Mouse (Mus musculus) heart, embryonic 13.5 days (tissue): ENCODE results near the gene Map2. TPM values are rescaled to one million over a fixed set of nuclear protein-coding genes. Genes with fewer than 3 reads are reported as not detected.

ENCODE experiments used
- ATAC-seq: fragments of 200-750 bp; cut with Nextera tagmentation; 2 replicates; pipeline ENCODE4 v1.8.0; 2017; ENCODE audit warnings: moderate TSS enrichment; ENCODE audit not compliant: insufficient number of reproducible peaks, low FRiP score, low TSS enrichment; ENCODE audit errors: extremely low read depth
- H3K27ac ChIP-seq: fragments of 300-500 bp; sonication (generic); replicated peaks from 2 replicates; pipeline ENCODE4 v1.5.1; 2015; ENCODE audit warnings: moderate library complexity, mild to moderate bottlenecking, inconsistent platforms
- H3K27me3 ChIP-seq: fragments of 300-500 bp; sonication (generic); replicated peaks from 2 replicates; pipeline ENCODE4 v1.6.1; 2015; ENCODE audit warnings: mild to moderate bottlenecking, inconsistent platforms
- H3K36me3 ChIP-seq: fragments of 300-500 bp; sonication (generic); 2 replicates; pipeline ENCODE4 v1.6.1; 2015; ENCODE audit warnings: mild to moderate bottlenecking, inconsistent platforms
- H3K4me1 ChIP-seq: fragments of 300-500 bp; sonication (generic); 2 replicates; pipeline ENCODE4 v1.6.1; 2015; ENCODE audit warnings: inconsistent platforms
- H3K4me2 ChIP-seq: fragments of 300-500 bp; sonication (generic); 2 replicates; pipeline ENCODE4 v1.6.1; 2015; ENCODE audit warnings: inconsistent platforms, mild to moderate bottlenecking, moderate library complexity
- H3K4me3 ChIP-seq: fragments of 300-500 bp; sonication (generic); 2 replicates; pipeline ENCODE4 v1.5.1; 2015; ENCODE audit warnings: moderate library complexity, mild to moderate bottlenecking, inconsistent platforms
- H3K9ac ChIP-seq: fragments of 300-500 bp; sonication (generic); 2 replicates; pipeline ENCODE4 v1.6.1; 2015; ENCODE audit warnings: inconsistent platforms, mild to moderate bottlenecking, moderate library complexity
- H3K9me3 ChIP-seq: fragments of 300-500 bp; sonication (generic); 2 replicates; pipeline ENCODE4 v1.6.1; 2016; ENCODE audit warnings: inconsistent platforms
- WGBS: fragments of 180-500 bp; shearing (Covaris S2); methylation state at CpG from one replicate; pipeline ENCODE4 v1.1.7; 2015; ENCODE audit warnings: mixed read lengths; 5-methylcytosine and 5-hydroxymethylcytosine counted together
- polyA plus RNA-seq: library from polyadenylated mRNA; unstranded; fragments of >200 nt; fragmentation: Nextera tagmentation; extraction: Ambion mirVana; gene quantifications from 2 replicates; pipeline ENCODE4 v1.2.1, GENCODE M21; 2015

Gene Map2
- polyA plus RNA-seq, 1 experiment from 2014 or later = 2.7 TPM

DNA sequence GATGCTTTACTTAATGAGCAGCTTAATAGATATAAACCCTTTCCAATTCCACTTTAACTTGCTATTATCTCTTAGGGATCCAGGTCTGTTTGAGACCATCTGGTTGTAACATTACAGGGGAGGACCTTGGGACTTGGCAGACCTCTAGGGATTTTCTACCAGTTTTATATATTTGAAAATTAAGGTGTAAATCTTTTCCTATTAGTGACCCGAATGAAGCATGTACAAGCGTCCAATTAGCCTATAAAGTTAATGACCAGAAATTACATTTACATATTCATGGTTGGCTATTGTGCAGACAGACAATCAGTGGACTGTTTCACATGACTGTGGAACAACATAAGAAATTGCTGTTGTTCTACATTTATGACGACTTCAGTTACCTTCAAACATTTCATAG lies 88.1 kb downstream of the Map2 start:
- Histone ChIP-seq H3K36me3 (no peaks in the 10 kb centered on the region), H3K4me3 (no peak overlapping the region), H3K4me1 (no peaks in the 10 kb centered on the region), H3K4me2 (no peak overlapping the region), H3K27me3 (no peaks in the 10 kb centered on the region), H3K9ac (no peak overlapping the region), H3K9me3 (no peaks in the 10 kb centered on the region), H3K27ac (no peak overlapping the region)
- 70% methylated on average over 3 of the region's 3 CpGs for WGBS
- no peak for ATAC-seq

DNA sequence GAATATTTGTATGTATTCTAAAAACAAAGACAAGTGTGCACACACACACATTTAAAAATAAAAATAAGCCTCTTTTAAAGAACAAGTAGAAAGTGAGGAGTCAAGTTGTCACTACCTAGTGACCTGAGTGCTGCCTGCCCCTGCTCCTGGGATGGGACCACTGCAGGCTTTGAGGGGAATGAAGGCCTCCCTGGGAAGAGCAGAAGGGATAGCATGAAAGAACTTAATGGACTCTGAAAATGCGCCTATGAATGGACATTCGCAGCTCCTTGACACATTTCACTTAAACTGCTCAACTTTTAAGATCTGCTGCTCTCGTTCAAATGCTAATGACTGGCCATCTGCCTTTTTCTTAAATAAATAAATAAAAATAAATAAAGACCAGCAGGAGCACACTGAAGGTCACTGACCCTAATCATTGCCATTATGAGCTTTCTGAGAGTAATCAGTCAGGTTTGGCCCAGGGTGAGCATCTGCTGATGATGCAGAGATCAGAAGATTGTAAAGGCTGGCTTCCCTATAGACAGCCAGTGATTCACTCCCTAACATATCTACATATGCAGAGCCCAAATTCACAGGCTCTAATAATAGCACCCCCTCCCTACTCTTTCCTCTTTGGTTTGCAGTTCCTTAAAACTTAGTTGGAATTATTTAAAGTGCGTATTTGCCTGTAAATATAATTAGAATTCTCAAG lies 91.3 kb downstream of the Map2 start:
- Histone ChIP-seq H3K27me3 (no peaks in the 10 kb centered on the region), H3K4me3 (no peak overlapping the region), H3K9ac (no peak overlapping the region), H3K9me3 (no peaks in the 10 kb centered on the region), H3K36me3 (no peaks in the 10 kb centered on the region), H3K4me2 (no peak overlapping the region), H3K4me1 (no peaks in the 10 kb centered on the region), H3K27ac (no peak overlapping the region)
- WGBS = 47% methylated on average over 4 of the region's 4 CpGs
- ATAC-seq = no peak

DNA sequence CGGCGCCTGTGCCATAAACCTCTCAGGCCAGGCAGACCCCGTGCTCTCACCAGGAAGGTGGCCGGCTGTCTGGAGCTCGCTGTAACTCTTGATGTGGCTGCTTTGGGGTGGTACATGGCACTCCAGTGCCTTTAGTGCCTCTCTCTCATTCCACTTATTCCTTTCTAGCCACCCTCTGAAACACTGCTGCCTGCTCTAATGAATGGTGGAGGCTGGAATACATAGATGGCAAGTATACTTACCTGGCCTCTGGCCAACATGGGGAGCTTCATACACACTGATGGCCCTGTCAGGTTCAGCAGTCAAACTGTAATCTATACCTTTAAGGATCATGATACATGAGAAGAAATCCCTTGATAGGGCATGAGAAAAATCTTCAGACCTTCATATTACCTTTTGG lies 102.6 kb downstream of the Map2 start:
- H3K27me3 ChIP-seq = no peaks in the 10 kb centered on the region
- no peaks in the 10 kb centered on the region for H3K9me3 ChIP-seq
- H3K4me1 ChIP-seq = no peaks in the 10 kb centered on the region
- H3K4me3 ChIP-seq = no peak overlapping the region
- H3K4me2 ChIP-seq = 0 out of 2 replicates have a peak overlapping the region, but pooled peaks have one; percentile 18
- ATAC-seq = no peak
- no peak overlapping the region for H3K9ac ChIP-seq
- H3K27ac ChIP-seq = no peak overlapping the region
- H3K36me3 ChIP-seq = no peaks in the 10 kb centered on the region
- WGBS = 72% methylated on average over 5 of the region's 5 CpGs

DNA sequence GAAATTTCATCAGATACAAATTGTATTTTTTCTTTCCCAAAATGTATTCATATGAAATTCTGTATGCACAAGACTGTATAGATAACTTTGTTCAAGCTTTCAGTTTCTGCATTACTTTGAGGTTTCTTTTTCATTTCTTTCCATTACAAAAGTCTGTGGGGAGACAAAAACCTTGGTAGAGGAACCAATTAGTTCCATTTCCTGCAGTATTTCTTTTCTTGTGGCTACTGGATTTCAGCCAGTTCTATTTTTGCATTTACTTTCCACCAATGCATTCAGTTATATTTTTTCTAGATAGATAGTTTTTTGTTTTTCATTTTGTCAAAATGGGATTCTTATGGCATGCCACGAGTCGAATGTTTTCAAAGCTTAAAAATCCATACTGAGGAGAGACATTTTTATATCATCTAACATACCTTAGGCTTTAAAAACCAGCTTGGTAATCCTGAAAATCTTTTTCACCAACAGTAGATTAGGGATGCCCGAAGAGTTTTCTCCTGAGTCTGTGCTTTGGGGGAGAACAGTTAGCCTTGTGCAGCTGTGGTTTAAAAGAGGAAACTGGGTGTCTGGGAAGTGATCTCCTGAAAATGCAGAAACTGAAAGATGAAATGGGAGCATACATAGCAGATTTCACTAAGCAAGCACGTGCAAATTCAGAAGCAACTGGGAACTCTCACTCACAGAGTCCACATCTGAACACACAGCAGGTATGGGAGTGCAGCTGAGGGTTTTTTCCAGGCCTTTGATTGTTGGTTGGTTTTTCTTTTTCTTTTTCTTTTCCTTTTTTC lies 104.3 kb downstream of the Map2 start:
- H3K36me3 ChIP-seq = no peaks in the 10 kb centered on the region
- no peak overlapping the region for H3K4me2 ChIP-seq
- no peak for ATAC-seq
- no peaks in the 10 kb centered on the region for H3K4me1 ChIP-seq
- WGBS = 63% methylated on average over 4 of the region's 4 CpGs
- H3K9ac ChIP-seq = no peak overlapping the region
- H3K27ac ChIP-seq = no peak overlapping the region
- H3K9me3 ChIP-seq = no peaks in the 10 kb centered on the region
- no peak overlapping the region for H3K4me3 ChIP-seq
- H3K27me3 ChIP-seq = no peaks in the 10 kb centered on the region

DNA sequence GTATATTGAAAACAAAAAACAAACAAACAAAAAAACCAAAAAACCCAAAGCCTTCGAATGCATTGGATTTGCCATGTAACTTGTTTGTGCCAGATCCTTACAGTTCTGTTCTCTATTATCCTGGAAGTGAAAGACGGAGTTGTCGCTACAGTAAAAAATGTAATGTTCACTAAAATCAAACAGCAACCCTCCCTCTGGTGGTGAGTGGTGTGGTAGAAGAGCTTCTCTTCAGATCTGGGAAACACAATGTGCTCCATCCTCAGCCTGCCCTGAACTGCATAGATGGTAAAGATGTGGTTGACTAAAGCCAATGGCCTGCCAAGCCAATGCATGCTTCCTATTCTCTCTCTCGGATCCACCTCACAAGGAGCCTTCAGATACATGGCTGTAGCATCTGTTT lies 105.1 kb downstream of the Map2 start:
- WGBS = 73% methylated on average over 4 of the region's 4 CpGs
- Histone ChIP-seq H3K4me2 (no peak overlapping the region), H3K4me3 (no peak overlapping the region), H3K36me3 (no peaks in the 10 kb centered on the region), H3K27ac (no peak overlapping the region), H3K4me1 (no peaks in the 10 kb centered on the region), H3K9ac (no peak overlapping the region), H3K27me3 (no peaks in the 10 kb centered on the region), H3K9me3 (no peaks in the 10 kb centered on the region)
- ATAC-seq = no peak

DNA sequence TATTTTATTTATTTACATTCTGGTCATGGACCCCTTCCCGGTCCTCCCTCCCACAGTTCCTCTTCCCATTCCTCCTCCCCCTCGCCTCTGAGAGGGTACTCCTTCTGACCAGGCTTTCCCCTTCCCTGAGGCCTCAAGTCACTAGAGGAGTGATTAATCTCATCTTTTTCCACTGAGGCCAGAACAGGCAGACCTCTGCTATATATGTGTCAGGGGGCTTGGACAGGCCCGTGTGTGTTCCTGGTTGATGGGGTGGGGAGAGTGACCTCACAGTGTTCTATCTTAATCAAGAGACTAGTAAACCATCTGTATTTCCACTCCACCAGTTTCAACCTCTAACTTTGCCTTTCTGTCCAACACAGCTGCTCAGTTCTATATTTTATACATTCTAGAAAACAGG lies 107.4 kb downstream of the Map2 start:
- Histone ChIP-seq H3K4me3 (no peak overlapping the region), H3K9me3 (no peaks in the 10 kb centered on the region), H3K27me3 (no peaks in the 10 kb centered on the region), H3K9ac (no peak overlapping the region), H3K4me1 (no peaks in the 10 kb centered on the region), H3K4me2 (no peak overlapping the region), H3K27ac (no peak overlapping the region), H3K36me3 (no peaks in the 10 kb centered on the region)
- 47% methylated on average over 3 of the region's 3 CpGs for WGBS
- ATAC-seq = no peak

DNA sequence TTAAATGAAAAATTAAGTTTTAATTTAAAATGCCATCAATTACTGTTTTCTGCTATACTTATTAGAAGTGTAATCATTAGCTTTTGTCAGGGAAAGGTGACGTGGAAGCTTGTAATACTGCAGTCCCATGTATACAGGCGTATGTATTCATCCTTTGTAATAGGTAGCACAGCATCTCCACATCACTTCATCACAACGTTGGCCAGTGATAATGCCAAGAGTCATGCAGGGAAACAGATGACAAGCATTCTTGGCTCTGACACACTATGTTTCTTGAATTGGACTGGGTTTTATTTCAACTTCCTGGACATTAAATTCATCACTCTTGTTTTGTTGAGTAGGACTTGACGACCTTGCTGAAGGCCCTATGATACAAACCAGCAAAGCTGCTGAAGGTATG lies 113.9 kb downstream of the Map2 start:
- Histone ChIP-seq H3K9me3 (no peaks in the 10 kb centered on the region), H3K36me3 (no peaks in the 10 kb centered on the region), H3K4me1 (no peaks in the 10 kb centered on the region), H3K27ac (no peak overlapping the region), H3K27me3 (no peaks in the 10 kb centered on the region), H3K4me2 (no peak overlapping the region), H3K4me3 (no peak overlapping the region), H3K9ac (no peak overlapping the region)
- 63% methylated on average over 4 of the region's 4 CpGs for WGBS
- no peak for ATAC-seq

DNA sequence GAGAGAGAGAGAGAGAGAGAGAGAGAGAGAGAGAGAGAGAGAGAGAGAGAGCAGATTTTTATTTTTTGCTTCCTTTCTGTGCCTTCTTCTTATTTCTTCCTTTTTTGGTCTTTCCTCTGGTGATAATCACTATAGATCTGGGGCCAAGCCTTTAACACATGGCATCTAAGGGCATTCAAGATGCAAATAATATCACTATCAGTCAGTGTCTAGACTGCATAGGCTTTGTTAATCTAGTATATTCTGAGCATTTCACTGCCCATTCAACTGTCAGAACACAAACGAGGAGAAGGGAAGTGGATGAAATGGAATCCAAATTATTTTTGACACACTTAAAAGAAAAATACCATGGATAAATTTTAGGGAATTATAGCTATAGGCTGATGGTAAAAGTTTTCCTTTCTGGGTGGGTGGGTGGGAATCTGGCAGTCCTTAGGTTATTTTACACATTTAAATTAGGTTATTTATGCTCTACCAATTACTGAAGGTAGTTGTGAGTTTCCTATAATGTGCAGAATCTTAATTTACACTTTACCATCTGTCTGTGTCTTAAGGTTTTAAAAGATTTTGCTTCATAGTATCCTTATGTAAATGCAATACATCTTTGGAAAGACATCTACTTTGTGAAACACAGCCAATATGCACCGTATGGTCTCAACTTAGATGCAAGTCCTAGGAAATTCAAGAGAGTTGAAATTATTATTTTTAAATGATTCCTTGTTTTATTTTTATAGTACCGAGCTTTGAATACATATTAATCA lies 117.2 kb downstream of the Map2 start:
- no peak overlapping the region for H3K9ac ChIP-seq
- no peaks in the 10 kb centered on the region for H3K9me3 ChIP-seq
- H3K27ac ChIP-seq = no peak overlapping the region
- 54% methylated on average over 3 of the region's 3 CpGs for whole genome bisulfite sequencing
- no peaks in the 10 kb centered on the region for H3K4me1 ChIP-seq
- H3K4me3 ChIP-seq = no peak overlapping the region
- H3K36me3 ChIP-seq = no peaks in the 10 kb centered on the region
- no peak overlapping the region for H3K4me2 ChIP-seq
- no peaks in the 10 kb centered on the region for H3K27me3 ChIP-seq
- no peak for ATAC-seq

DNA sequence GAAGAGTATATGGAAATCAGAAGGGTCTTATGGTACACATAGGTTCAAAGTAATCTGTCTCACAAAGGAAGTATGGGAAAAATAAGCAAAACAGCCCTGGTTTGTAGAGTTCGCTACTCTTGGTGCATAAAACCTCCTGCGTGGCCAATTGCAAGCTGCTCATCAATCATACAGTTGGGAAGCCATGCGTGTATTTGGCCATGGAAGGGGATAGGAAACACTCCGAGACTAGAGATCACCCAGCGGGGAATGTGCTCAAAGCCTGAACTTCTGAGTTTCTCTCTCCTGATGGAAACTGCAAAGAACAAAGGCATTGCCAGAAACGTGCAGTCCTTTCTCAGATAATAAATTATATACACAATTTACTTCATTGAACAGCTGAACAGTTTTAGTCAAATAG lies 124.3 kb downstream of the Map2 start:
- Histone ChIP-seq H3K9me3 (no peaks in the 10 kb centered on the region), H3K4me2 (no peak overlapping the region), H3K27me3 (no peaks in the 10 kb centered on the region), H3K9ac (no peak overlapping the region), H3K27ac (no peak overlapping the region), H3K4me3 (no peak overlapping the region), H3K4me1 (no peaks in the 10 kb centered on the region), H3K36me3 (no peaks in the 10 kb centered on the region)
- WGBS = 80% methylated on average over 6 of the region's 6 CpGs
- no peak for ATAC-seq

DNA sequence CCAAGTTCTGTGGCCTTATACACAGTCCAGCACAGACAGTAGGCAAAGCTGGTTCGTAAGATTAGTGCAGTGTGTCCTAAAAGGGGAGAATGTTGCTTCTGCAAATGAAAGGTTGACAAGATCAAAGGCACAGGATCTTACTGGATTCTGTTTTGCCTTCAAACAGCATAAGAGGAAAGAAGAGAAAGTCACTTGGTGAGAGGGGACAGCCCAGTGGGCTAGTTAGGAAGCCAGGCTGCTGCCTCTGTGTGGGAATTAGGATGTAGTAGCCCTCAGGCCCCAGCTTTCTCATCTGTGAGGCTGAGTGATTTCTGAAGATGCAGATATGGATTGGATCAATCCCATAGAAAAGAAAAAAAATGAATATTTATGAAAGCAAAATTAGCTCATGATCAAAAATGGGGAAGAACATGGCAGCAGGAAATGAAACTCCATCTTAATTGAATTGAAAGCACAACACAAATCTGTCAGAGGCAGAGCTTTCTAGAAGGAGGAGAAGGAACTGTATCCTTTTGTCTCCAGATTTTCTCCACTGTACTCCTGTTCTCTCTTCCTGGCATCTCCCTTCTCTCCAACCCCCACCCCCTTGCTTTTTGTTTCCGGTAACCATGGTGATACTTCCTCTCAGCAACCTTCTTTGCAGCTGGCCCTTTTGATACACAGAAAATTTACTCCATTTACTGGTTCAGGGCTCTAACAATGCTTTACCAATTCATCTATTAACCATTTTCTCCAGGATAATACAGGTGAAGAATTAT lies 145.5 kb downstream of the Map2 start:
- H3K9me3 ChIP-seq = no peaks in the 10 kb centered on the region
- no peaks in the 10 kb centered on the region for H3K27me3 ChIP-seq
- H3K36me3 ChIP-seq = no peaks in the 10 kb centered on the region
- no peak overlapping the region for H3K4me2 ChIP-seq
- H3K27ac ChIP-seq = no peak overlapping the region
- no peak overlapping the region for H3K9ac ChIP-seq
- no peaks in the 10 kb centered on the region for H3K4me1 ChIP-seq
- WGBS = 62% methylated on average over 2 of the region's 2 CpGs
- ATAC-seq = no peak
- no peak overlapping the region for H3K4me3 ChIP-seq

DNA sequence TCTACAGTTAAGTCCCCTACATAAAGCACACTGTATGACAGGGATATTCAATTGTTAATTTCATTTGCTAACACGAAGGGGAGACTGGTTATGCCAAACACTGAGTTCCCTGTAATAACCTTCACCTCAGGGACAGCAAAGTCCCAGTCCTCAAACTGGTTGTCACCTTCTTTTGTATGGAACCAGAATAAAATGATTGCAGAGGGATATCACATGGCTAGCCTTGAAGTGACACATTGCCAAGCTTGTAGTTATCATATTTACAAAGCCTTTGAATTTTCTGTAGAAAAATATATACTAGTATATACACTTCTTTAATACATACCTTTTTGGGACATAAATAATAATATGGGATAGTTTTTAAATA lies 146.0 kb downstream of the Map2 start:
- H3K9me3 ChIP-seq = no peaks in the 10 kb centered on the region
- no peaks in the 10 kb centered on the region for H3K36me3 ChIP-seq
- H3K4me3 ChIP-seq = no peak overlapping the region
- 51% methylated on average over 1 of the region's 1 CpGs for WGBS
- H3K4me2 ChIP-seq = no peak overlapping the region
- no peaks in the 10 kb centered on the region for H3K27me3 ChIP-seq
- ATAC-seq = no peak
- H3K4me1 ChIP-seq = no peaks in the 10 kb centered on the region
- H3K9ac ChIP-seq = no peak overlapping the region
- no peak overlapping the region for H3K27ac ChIP-seq
